Mouse (Mus musculus) ES-E14 (cell line): ENCODE data around the gene Blcap. TPM values are rescaled to one million over a fixed set of nuclear protein-coding genes. Genes with fewer than 3 reads are reported as not detected.

Experiments used
- DNase-seq: peaks from one replicate; pipeline ENCODE4 v3.0.0-alpha.2; 2013; ENCODE audit warnings: low read depth, low spot score
- H3K27ac ChIP-seq: 2 replicates; pipeline ENCODE4 v1.5.1; 2012; ENCODE audit warnings: low read depth, mild to moderate bottlenecking, low read length, moderate library complexity, mixed read lengths; ENCODE audit not compliant: poor library complexity, insufficient read depth, severe bottlenecking
- H3K36me3 ChIP-seq: 2 replicates; pipeline ENCODE4 v1.6.1; 2012; ENCODE audit warnings: mild to moderate bottlenecking, low read length, moderate library complexity, mixed read lengths; ENCODE audit not compliant: control insufficient read depth, poor library complexity, insufficient read depth, severe bottlenecking
- H3K4me1 ChIP-seq, 2 experiments: fragments of 150-350 bp in 1 of 2; sonication (generic) in 1 of 2; 2 replicates each; pipeline ENCODE4 v1.6.1; 2012; ENCODE audit warnings: low read length in 2 of 2, mild to moderate bottlenecking in 1 of 2, mixed read lengths in 1 of 2; ENCODE audit not compliant: control insufficient read depth in 2 of 2, insufficient read depth in 2 of 2, poor library complexity in 1 of 2
- H3K4me3 ChIP-seq, 2 experiments: fragments of 150-350 bp in 1 of 2; sonication (generic) in 1 of 2; 2 replicates each; pipeline ENCODE4 v1.5.1; 2012; ENCODE audit warnings: low read length in 2 of 2, low read depth in 1 of 2, mild to moderate bottlenecking in 1 of 2, mixed read lengths in 1 of 2; ENCODE audit not compliant: insufficient read depth in 1 of 2, poor library complexity in 1 of 2, severe bottlenecking in 1 of 2
- H3K9ac ChIP-seq: 2 replicates; pipeline ENCODE4 v1.6.1; 2012; ENCODE audit warnings: low read depth, mild to moderate bottlenecking, low read length, mixed read lengths; ENCODE audit not compliant: poor library complexity, insufficient read depth, severe bottlenecking
- H3K9me3 ChIP-seq: fragments of 150-350 bp; sonication (generic); 2 replicates; pipeline ENCODE4 v1.6.1; 2012; ENCODE audit warnings: low read depth, mild to moderate bottlenecking, low read length; ENCODE audit not compliant: control insufficient read depth, insufficient read depth
- CHD2 ChIP-seq: IDR thresholded peaks from 2 replicates; pipeline ENCODE4 v1.6.1; 2014; ENCODE audit warnings: mild to moderate bottlenecking, low read depth, low read length, inconsistent platforms
- HCFC1 ChIP-seq: IDR thresholded peaks from 2 replicates; pipeline ENCODE4 v1.6.1; 2012; ENCODE audit warnings: low read length, inconsistent platforms, borderline replicate concordance; ENCODE audit not compliant: insufficient read depth
- MAFK ChIP-seq: IDR thresholded peaks from 2 replicates; pipeline ENCODE4 v1.6.1; 2014; ENCODE audit warnings: mild to moderate bottlenecking, low read depth, low read length, inconsistent platforms; ENCODE audit not compliant: insufficient read depth
- ZC3H11A ChIP-seq: IDR thresholded peaks from 2 replicates; pipeline ENCODE4 v1.6.1; 2012; ENCODE audit warnings: low read depth, mild to moderate bottlenecking, inconsistent platforms, low read length, borderline replicate concordance
- ZNF384 ChIP-seq: IDR thresholded peaks from 2 replicates; pipeline ENCODE4 v1.6.1; 2012; ENCODE audit warnings: low read depth, low read length, inconsistent platforms
- in situ Hi-C, 2 experiments: fragments of 600-800 bp; cut with MboI; formaldehyde crosslinking; loops; one replicate each; pipeline ENCODE4 v1.15.1; 2025; ENCODE audit warnings: low sequenced_read_pairs in 2 of 2, inconsistent platforms in 1 of 2; ENCODE audit not compliant: unreplicated experiment in 2 of 2
- total RNA-seq: library from RNA; depleted of rRNA; stranded (reverse); fragments of 300-350 nt; gene quantifications from 2 replicates; pipeline ENCODE4 v1.2.3, GENCODE M21; 2012; rRNA removed

Blcap gene
- total RNA-seq, result 42.4 and 57.3 TPM in 2 replicates

GRCm38 (mm10) chr2:157571224-157571832 lies at the start of gene Blcap:
Gene Blcap (minus strand): TSS chr2:157571274.
- in situ Hi-C loops, result loop anchor here (5.0 kb wide), 3 partner anchors 229 to 284 kb away; no protein-coding TSS in a partner anchor

DNA sequence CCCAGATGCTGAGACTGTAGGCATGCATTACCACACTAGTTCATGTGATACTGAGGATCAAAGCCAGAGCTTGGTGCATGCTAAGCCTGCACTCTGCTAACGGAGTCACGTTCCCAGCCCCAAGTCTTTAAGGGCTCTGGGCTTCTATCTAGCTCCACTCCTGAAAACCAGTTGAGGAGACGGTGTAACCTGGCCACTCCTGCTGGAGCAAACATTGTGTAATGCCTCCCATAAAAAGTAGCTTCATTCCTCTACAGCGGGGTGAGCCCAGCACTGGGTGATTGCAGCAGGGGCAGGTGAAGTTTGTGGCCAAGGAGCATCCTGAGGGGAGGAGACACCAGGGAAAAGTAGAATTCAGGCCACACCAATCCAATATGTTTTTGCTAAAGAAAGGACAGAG lies 47.3 kb upstream of the Blcap start:
- peaks cover 0 to 2% of the 10 kb centered on the region in 2 experiments; a peak in 1 of 4 replicates for H3K4me1 ChIP-seq
- TF ChIP-seq MAFK (no peak), HCFC1 (no peak), ZNF384 (no peak), ZC3H11A (no peak), CHD2 (no peak)
- no peak overlapping the region for H3K9ac ChIP-seq
- no peak overlapping the region for H3K27ac ChIP-seq
- H3K9me3 ChIP-seq, result no peaks in the 10 kb centered on the region
- no peaks in the 10 kb centered on the region for H3K36me3 ChIP-seq
- no peak overlapping the region for H3K4me3 ChIP-seq
- no peak for DNase-seq
- in situ Hi-C loops, result loop anchor here in 1 of 2 experiments (25.0 kb wide), 1 partner anchor 369 kb away; no protein-coding TSS in a partner anchor

More at GRCm38 (mm10) chr2:157571224-157571832, at the start of gene Blcap:
- Histone ChIP-seq H3K9me3 (no peaks in the 10 kb centered on the region), H3K4me3 (no peak within 1 kb of the TSS), H3K36me3 (no peaks in the 10 kb centered on the region), H3K4me1 (peaks cover 2 to 8% of the 10 kb centered on the region in 2 experiments; a peak in 2 of 4 replicates), H3K27ac (no peak within 1 kb of the TSS), H3K9ac (no peak within 1 kb of the TSS)
- DNase-seq, result no peak
- TF ChIP-seq CHD2 (no peak), MAFK (no peak), HCFC1 (no peak), ZC3H11A (peak; percentile 83)

GRCm38 (mm10) chr2:157613997-157614396 lies 42.9 kb upstream of the Blcap start:
- H3K9ac ChIP-seq, result no peak overlapping the region
- peaks cover 0 to 2% of the 10 kb centered on the region in 2 experiments; a peak in 1 of 4 replicates for H3K4me1 ChIP-seq
- no peaks in the 10 kb centered on the region for H3K36me3 ChIP-seq
- H3K4me3 ChIP-seq, result no peak overlapping the region
- no peaks in the 10 kb centered on the region for H3K9me3 ChIP-seq
- H3K27ac ChIP-seq, result no peak overlapping the region
- in situ Hi-C loops, result loop anchor here in 1 of 2 experiments (25.0 kb wide), 1 partner anchor 373 kb away; no protein-coding TSS in a partner anchor
- no peak for DNase-seq
- TF ChIP-seq ZNF384 (no peak), CHD2 (no peak), ZC3H11A (no peak)

GRCm38 (mm10) chr2:157611735-157612134 lies 40.7 kb upstream of the Blcap start:
- Histone ChIP-seq H3K9ac (no peak overlapping the region), H3K36me3 (no peaks in the 10 kb centered on the region), H3K27ac (no peak overlapping the region), H3K4me3 (no peak overlapping the region), H3K4me1 (peaks cover 0 to 6% of the 10 kb centered on the region in 2 experiments; a peak in 2 of 4 replicates), H3K9me3 (no peaks in the 10 kb centered on the region)
- TF ChIP-seq ZNF384 (no peak), HCFC1 (no peak), MAFK (no peak), ZC3H11A (no peak), CHD2 (no peak)
- in situ Hi-C loops, result loop anchor here in 1 of 2 experiments (25.0 kb wide), 1 partner anchor 376 kb away; no protein-coding TSS in a partner anchor
- no peak for DNase-seq
